Mouse (Mus musculus) inflammation-experienced regulatory T-cells, adult 6 months (primary cell): ENCODE measurements around the gene Tmsb15a. TPM values are rescaled to one million over a fixed set of nuclear protein-coding genes. Genes with fewer than 3 reads are reported as not detected.
"Not testable (repeated sequence)": the region's sequence is repeated elsewhere in the genome, so short reads cannot be mapped to it uniquely, and the experiment has no call there.

Source experiments
- ATAC-seq: one replicate; pipeline ENCODE4 v1.8.0; 2017
- polyA plus RNA-seq, 3 experiments: library from polyadenylated mRNA; unstranded; fragments of 100-300 nt; shearing (Covaris generic); gene quantifications; one replicate each; pipeline ENCODE4 v1.2.1; 2017

Tmsb15a gene
- polyA plus RNA-seq = not detected

DNA sequence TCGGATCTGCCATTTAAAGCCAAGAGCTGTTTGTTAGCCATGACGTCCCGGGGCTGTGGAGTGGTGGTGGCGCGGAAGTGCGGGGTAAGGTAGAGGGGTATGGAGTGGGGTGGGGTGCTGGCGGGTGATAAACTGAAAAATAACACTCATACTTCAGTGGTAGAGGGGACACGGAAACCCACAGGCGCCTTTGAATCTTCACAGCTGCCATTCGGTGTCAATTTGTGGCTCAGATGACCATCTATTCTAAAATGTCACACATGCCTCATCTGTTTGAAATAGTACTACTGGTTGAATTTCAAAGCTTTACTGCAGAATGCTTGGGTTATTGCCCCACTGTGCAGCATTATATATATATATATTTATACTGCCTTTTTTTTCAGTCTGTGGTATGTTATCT lies at the start of gene Tmsb15a:
Gene Tmsb15a, minus strand, starts transcription at position 101 of the 400 bp plus-strand sequence.
- ATAC-seq = no peak

DNA sequence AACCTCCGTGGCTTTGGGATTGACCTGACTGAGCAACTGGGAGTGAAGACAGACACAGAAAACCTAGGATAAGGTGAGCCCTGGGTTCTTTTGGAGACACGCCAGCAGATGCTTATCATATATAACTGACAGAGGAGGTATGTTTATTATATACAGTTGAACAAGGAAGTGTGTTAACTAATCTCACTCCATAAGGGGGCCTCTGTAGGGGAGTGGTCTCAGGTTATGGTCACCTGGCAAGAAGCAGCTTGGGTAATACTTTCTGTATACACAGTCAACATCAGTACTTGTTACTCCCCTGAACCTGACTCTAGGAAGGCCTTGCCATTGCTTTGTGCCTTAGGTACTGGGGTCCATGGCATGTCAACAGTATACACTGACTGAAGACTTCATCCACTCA lies 43.5 kb upstream of the Tmsb15a start:
- ATAC-seq = no peak

DNA sequence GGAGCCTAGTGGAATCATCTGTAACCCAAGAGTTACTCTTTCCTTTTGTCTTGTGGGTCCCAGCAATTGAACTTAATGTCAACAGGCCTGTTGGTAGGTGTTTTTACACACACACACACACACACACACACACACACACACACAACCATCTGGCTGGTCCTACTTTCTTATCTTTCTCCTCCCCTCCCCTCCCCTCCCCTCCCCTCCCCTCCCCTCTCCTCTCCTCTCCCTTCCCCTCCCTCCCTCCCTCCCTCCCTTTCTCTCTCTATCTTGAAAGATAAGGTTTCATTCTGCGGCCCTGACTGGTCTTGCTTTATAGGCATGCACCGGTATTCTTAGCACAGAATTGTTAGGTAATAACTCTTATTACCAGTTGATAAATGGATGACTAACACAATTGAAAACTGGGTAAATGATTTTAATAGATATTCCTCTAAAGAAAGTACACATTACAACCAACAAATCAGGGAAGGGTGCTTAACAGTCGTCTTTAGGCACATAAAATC lies 43.0 kb upstream of the Tmsb15a start:
- no peak for ATAC-seq

DNA sequence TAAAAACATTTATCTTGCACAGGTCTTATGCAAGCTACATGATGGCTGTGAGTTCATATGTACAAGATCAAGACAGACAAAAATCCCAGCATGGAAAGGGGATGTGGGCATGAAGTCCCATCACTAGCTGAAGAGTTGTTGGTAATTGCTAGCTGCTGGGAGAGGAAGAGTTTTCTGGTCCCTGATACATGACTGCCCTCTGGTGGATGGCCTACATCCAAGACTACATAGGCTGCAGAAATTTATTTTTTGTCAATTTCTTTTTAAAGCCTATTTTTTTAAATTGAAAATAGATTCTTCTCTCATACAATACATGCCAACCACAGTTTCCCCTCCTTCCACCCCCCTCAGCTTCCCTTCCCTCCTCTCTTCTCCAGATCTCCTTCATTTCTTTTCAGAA lies 36.6 kb upstream of the Tmsb15a start:
- ATAC-seq = no peak

DNA sequence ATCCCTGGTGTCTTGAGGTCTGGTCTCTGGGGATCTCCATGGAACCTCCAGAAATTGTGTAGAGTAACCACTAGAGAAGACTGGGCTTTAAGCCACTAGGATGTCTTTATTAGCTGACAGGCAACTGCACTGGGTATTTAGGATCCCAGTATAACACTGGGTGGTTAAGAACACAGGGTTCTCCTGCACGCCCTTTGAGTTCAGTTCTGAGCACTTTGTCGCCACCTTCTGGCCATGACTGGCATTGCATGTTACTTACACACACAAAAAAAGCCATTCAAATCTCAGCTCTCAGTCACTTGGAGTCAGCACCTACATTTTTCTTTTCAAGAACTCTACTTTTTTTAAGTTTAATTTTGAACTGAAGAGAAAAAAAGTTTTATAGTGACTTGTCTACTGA lies 27.8 kb upstream of the Tmsb15a start:
- peak; percentile 82 for ATAC-seq

DNA sequence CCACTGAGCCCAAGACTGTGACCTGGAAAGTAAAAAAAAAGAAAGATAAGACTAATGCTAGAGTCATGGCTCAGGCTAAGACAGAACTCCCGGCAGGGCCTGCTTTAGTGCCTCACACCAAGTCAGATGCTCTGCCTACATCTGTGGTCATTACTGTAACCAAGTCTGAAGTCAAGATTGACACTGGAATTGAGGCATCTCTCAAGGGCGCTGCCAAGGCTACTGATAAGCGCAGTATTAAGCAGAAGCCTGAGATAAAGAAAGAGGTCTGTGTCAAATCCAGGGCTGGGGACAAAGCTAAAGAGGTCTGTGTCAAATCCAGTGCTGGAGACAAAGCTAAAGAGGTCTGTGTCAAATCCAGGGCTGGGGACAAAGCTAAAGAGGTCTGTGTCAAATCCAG lies 20.3 kb upstream of the Tmsb15a start:
- not testable (repeated sequence) for ATAC-seq

DNA sequence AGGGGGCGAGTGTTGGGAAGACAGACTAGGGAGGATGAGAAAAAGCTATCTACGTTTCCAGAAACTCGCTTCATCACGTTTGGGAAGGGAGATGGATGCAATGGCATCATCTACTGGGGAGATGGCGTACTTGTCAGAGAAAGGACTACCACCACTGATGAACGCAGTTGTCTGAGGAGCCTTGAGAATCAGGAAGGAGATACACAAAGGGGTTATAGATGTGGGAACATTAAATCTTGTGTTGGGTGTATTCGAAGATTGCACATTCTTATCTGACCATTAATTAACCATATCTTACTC lies 17.9 kb upstream of the Tmsb15a start:
- peak; percentile 2 for ATAC-seq

DNA sequence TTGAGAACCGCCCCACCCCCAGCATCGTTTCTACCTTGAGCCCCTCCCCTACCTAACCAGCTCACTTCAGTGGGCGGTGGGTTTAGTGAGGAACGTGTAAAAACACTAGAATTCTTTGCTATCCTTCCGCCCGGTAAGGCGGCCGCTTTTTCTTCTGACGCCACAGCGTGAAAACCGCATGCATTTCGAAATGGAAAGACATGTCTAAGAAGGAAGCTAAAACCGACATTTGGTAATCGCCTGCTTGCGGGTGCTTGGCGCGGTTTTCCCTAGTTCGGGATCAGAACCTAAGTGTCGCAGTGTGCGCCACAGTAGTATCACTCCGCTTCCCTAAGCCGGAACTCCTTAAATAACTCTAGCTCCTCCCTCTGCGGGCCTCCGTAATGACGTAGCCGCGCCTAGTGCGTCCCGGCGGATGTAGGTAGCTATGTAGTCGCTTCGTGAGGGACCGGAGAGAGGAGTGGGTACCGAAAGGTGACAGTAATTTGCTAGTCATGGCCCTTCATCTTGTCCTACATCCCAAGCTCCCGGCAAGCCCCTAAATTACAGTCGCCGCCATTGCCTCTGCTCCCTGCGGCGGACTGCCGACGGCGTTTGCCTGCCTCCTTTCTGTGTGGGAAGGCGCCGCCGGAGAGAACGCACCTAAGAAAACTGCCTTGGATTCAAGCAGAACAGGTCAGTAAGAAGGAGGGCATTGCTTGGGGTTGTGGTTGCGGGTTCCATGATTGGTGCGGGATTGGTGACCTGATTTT lies 17.4 kb upstream of the Tmsb15a start, which contains the start of the genes Armcx5 and Gprasp1:
Gene Armcx5, plus strand, starts transcription at position 430 of the 752 bp plus-strand sequence.
Gene Gprasp1, plus strand, starts transcription at position 430 of the 752 bp plus-strand sequence.
- peak; percentile 98 for ATAC-seq

DNA sequence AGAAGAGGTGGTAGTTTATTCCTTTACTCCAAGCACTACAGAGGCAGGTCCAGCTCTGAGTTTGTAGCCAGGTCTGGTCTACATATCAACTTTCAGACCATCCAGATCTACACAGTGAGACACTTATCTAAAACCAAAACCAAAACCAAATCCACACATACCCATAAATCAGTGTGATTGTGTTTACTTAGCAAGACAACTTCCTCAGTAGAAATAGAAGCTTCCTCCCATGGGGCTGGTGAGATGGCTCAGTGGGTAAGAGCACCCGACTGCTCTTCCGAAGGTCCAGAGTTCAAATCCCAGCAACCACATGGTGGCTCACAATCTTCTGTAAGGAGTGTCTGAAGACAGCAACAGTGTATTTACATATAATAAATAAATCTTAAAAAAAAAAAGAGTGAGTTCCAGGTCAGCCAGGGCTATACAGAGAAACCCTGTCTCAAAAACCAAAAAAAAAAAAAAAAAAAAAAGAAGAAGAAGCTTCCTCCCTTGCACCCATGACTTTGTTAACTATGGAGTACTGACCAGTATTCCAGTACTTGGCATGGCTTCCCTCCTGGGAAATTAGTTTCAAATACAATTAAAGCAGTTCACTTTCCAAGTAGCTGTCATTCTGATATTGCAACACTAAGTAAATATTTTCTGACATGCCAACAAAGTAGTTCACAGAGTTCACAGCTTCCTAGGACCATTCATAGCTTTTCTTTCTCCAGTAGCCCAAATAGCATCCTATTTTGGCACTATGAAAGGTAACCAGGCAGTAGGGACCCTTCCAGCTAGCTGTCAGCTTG lies 13.9 kb upstream of the Tmsb15a start:
- ATAC-seq = no peak

DNA sequence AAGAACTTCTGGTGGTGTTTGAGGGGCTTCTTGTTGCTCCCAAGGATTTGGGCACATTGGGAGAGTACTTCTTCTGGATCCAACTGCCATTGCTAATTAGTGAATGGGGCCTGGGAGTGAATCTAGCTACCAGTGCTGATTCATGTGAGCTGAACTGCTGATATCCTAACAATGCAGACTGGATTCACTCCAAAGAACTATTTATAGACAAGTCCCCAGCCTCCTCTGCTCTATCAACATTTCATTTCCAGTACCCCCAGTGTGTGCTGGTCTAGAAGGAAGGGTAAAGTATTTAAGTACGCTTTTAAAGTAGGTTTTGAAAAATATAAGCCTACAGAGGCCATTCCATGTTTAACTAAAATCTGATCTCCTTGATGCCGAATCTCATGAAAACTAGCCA lies 12.2 kb downstream of the Tmsb15a start:
- ATAC-seq = no peak

DNA sequence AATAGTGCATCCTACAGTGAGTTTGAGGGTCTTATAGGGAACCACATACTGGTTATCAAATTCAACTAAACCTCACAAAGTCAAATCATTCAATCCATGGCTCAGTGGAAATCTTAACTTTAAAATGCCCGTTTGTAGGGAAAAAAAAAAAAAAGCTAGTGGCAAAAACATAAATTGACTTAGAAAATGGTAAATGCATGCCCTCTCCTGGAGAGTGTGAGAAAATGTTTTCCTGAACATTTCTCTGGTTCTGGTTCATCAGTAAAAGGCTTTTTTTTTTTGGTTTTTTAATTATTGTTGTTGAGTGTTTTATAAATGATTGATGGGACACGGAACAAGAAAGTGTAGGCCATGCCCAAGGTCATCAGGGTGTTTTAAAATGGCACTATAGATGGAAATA lies 20.7 kb downstream of the Tmsb15a start:
- no peak for ATAC-seq

DNA sequence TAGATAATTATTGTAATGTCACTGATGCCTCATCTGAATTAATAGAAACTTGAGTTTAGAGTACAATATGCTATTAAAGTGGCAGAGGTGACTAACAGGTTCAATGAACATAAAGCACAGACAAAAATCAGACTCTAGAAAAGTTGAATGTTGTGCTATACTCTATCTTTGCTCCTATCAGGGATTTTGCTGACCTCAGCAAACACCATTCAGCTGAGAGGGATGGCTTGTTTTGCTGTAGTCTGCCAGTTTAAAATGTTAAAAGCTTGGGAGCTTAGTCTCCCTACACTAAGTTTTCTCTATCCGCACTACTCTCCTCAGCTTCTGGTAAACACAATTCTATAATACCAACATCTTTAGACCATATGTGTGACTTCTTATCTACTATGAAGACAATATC lies 21.9 kb downstream of the Tmsb15a start:
- no peak for ATAC-seq

DNA sequence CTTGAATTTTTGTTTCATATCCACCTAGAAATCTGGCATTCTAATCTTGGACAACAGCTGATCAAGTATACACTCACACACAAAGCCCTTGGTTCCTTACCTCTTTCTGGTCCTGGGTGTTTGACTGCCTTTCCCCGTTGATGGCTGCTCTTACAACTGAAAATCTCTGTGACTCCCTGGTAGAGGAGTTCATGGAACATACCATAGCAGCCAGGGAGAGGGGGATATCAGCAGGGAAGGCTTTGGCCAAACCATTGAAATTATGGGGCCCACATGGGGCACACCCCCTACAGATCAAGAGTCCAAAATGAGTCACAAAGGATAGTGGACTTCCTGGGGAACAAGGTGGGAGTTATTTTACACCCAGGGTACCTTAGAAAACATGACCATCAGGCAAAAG lies 31.4 kb downstream of the Tmsb15a start, which contains the start of gene Tcp11x2:
Gene Tcp11x2, minus strand, starts transcription at position 158 of the 400 bp plus-strand sequence.
- ATAC-seq = no peak

DNA sequence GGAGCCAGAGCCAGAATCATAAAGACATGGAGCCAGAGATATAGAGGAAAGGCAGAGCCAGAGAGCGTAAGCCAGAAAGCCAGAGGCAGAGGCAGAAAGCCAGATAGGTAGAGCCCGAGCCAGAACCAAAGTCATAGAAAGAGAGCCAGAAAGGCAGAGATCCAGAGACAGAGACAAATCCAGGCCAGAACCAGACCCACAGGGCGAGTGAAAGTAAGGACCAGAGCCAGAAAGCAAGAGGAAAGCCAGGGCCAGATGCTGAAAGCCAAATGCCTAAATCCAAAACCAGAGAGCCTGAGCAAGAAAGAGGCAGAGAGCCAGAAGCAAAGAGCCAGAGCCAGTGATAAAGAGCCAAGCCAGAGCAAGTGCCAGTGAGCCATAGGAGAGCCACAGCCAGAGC lies 37.3 kb downstream of the Tmsb15a start:
- no peak for ATAC-seq

DNA sequence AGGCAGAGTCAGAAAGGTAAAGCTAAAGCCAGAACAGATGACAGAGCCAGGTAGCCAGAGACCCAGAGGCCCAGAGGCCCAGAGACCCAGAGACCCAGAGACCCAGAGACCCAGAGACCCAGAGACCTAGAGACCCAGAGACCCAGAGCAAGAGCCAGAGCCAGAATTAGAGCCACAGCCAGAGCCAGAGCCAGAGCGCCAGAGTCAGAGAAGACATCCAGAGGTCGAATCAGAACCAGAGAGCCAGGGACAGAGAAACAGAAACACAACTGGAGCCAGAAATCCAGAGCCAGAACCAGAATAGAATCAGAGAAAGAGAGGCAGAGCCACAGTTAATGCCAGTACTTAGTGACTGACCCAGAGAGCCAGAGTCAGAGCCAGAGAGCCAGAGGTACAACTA lies 43.2 kb downstream of the Tmsb15a start:
- ATAC-seq = no peak

Other genes with a start within 250 kb of the Tmsb15a start
- not detected for gene AV320801, start 230.7 kb downstream of the Tmsb15a start, polyA plus RNA-seq
- gene Nxf7, start 126.5 kb downstream of the Tmsb15a start, polyA plus RNA-seq = under 1 TPM in 1 of 3 experiments, not detected in 2; 0.53 TPM
- not detected for gene Prame, start 97.6 kb downstream of the Tmsb15a start, polyA plus RNA-seq
- gene Tcp11x2, start 31.5 kb downstream of the Tmsb15a start, polyA plus RNA-seq = under 1 TPM in 1 of 3 experiments, not detected in 2; 0.44 TPM
- gene Armcx5, start 17.5 kb upstream of the Tmsb15a start, polyA plus RNA-seq = 10 to 100 TPM in 2 of 3 experiments, 1 to 10 TPM in 1; 9.6 to 19.9 (median 15.4) TPM
- gene Gprasp1, start 17.5 kb upstream of the Tmsb15a start, polyA plus RNA-seq = 10 to 100 TPM; 14.9 to 21.5 (median 20.9) TPM
- 10 to 100 TPM in 2 of 3 experiments, 1 to 10 TPM in 1; 9.4 to 15.5 (median 12.9) TPM for gene Bhlhb9, start 72.3 kb upstream of the Tmsb15a start, polyA plus RNA-seq
- gene Gprasp2, start 113.8 kb upstream of the Tmsb15a start, polyA plus RNA-seq = 1 to 10 TPM; 1.1 to 6.4 (median 4.7) TPM